Mouse (Mus musculus) C2C12 (cell line): Measurements from ENCODE around the gene Gm20388. TPM values are rescaled to one million over a fixed set of nuclear protein-coding genes. Genes with fewer than 3 reads are reported as not detected.

Experiments
- H3K27me3 ChIP-seq: one replicate; pipeline ENCODE4 v1.6.1; 2011; ENCODE audit not compliant: control insufficient read depth, insufficient read depth, insufficient read length
- H3K36me3 ChIP-seq: one replicate; pipeline ENCODE4 v1.6.1; 2011; ENCODE audit not compliant: control insufficient read depth, insufficient read depth
- H3K4me3 ChIP-seq: one replicate; pipeline ENCODE4 v1.5.1; 2011; ENCODE audit warnings: mild to moderate bottlenecking, control low read depth; ENCODE audit not compliant: poor library complexity, insufficient read depth, severe bottlenecking
- H3K79me2 ChIP-seq: one replicate; pipeline ENCODE4 v1.6.1; 2011; ENCODE audit not compliant: control insufficient read depth, insufficient read depth
- H3K79me3 ChIP-seq: one replicate; pipeline ENCODE4 v1.6.1; 2011; ENCODE audit warnings: low read depth, control low read depth
- H3ac ChIP-seq: one replicate; pipeline ENCODE3; 2011; ENCODE audit warnings: low read depth; ENCODE audit not compliant: control insufficient read depth, insufficient read length
- CEBPB ChIP-seq: IDR thresholded peaks from one replicate; pipeline ENCODE4 v1.6.1; 2011; ENCODE audit warnings: low read depth, mild to moderate bottlenecking, control low read depth, moderate library complexity
- CTCF ChIP-seq: IDR thresholded peaks from one replicate; pipeline ENCODE4 v1.5.1; 2011; ENCODE audit not compliant: control insufficient read depth, insufficient read depth, insufficient read length
- FOSL1 ChIP-seq: IDR thresholded peaks from one replicate; pipeline ENCODE4 v1.8.0; 2011; ENCODE audit warnings: mild to moderate bottlenecking, low read length; ENCODE audit not compliant: poor library complexity, insufficient read depth, severe bottlenecking
- MAX ChIP-seq: IDR thresholded peaks from one replicate; pipeline ENCODE4 v1.6.1; 2011; ENCODE audit warnings: mild to moderate bottlenecking, control low read depth
- MYOD1 ChIP-seq: IDR thresholded peaks from one replicate; pipeline ENCODE4 v1.6.1; 2011; ENCODE audit warnings: low read depth; ENCODE audit not compliant: control insufficient read depth, insufficient read length
- MYOG ChIP-seq: IDR thresholded peaks from one replicate; pipeline ENCODE4 v1.6.1; 2011; ENCODE audit not compliant: control insufficient read depth, insufficient read length; ENCODE audit errors: extremely low read depth
- USF1 ChIP-seq: IDR thresholded peaks from one replicate; pipeline ENCODE4 v1.6.1; 2011; ENCODE audit warnings: low read depth, mild to moderate bottlenecking, control low read depth, moderate library complexity
- polyA plus RNA-seq: library from polyadenylated mRNA; unstranded; fragments of >200 nt; fragmentation: generic; extraction: Trizol; gene quantifications from one replicate; pipeline ENCODE4 v1.2.1, GENCODE M21; 2012; ENCODE audit warnings: missing spikeins

Gm20388 gene
- polyA plus RNA-seq, 1 experiment = 15.0 TPM

DNA sequence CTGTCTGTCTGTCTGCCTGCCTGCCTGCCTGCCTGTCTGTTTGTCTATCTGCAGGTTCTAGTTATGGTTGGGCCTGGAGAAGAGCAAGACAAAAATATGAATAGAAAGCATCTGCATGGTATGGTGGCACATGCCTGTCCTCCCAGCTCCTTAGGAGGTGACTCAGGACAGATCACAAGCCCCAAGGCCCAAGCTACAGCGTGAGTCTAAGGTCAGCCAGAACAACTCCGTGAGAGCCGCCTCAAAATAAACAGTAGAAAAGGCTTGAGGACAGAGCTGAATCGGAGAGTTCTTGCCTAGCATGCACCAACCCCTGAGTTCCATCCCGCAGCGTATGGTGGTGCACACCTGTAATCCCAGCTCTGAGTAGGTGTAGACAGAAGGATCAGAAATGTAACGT is 3955.1 kb downstream of the Gm20388 start:
- no peaks in the 10 kb centered on the region for H3K79me3 ChIP-seq
- H3ac ChIP-seq = no peak overlapping the region
- H3K36me3 ChIP-seq = no peaks in the 10 kb centered on the region
- H3K27me3 ChIP-seq = peaks cover 5% of the 10 kb centered on the region
- H3K4me3 ChIP-seq = no peak overlapping the region
- no peaks in the 10 kb centered on the region for H3K79me2 ChIP-seq
- TF ChIP-seq MYOD1 = no peak
- TF ChIP-seq MAX = no peak
- TF ChIP-seq CTCF = no peak

DNA sequence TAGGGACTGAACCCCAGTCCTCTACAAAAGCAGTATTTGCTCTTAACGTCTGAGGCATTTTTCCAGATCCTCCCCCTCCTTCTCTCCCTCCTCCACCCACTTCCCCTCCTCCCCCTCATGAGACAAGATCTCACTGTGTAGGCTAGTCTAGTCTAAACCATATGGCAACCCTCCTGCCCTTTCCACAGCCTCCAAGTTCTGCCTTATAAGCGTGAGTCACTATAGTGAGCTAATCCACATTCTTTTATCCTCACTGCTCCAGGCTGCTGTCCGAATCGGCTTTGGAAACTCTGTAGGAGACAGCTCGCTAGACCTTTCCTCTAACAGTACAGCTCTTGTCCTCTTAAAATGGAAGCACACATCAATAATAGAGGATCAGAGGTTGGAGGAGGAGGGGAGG is 3956.3 kb downstream of the Gm20388 start:
- H3ac ChIP-seq = no peak overlapping the region
- no peaks in the 10 kb centered on the region for H3K79me2 ChIP-seq
- peaks cover 5% of the 10 kb centered on the region for H3K27me3 ChIP-seq
- H3K79me3 ChIP-seq = no peaks in the 10 kb centered on the region
- no peaks in the 10 kb centered on the region for H3K36me3 ChIP-seq
- no peak overlapping the region for H3K4me3 ChIP-seq
- TF ChIP-seq CEBPB (peak; percentile 9), MYOD1 (peak; percentile 17), MAX (no peak), CTCF (no peak)

DNA sequence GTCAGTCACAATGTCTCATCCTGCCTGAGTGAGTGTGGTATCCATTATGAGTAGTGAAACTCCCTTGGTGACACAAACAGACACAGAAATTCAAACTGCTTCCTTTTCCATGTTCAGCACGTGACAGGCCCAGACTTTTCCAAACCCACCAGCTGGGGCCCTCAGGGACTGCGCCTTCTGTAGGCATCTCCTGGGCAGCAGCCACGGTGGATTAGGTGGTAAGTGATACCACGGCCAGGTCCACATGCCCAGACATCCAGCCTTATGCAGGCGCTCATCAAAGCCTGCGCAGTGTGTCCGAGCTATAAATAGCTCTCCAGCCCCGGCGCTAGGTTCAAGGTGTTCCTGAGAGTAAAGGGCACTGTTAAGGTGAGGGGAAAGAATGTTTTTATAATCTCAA is 3961.4 kb downstream of the Gm20388 start:
- Histone ChIP-seq H3K36me3 (no peaks in the 10 kb centered on the region), H3K27me3 (no peaks in the 10 kb centered on the region), H3ac (no peak overlapping the region), H3K79me3 (no peaks in the 10 kb centered on the region), H3K4me3 (no peak overlapping the region), H3K79me2 (no peaks in the 10 kb centered on the region)
- TF ChIP-seq MYOD1 = no peak
- TF ChIP-seq USF1 = no peak
- no peak for TF ChIP-seq FOSL1
- TF ChIP-seq CTCF = no peak
- no peak for TF ChIP-seq MYOG
- no peak for TF ChIP-seq CEBPB
- TF ChIP-seq MAX = no peak

DNA sequence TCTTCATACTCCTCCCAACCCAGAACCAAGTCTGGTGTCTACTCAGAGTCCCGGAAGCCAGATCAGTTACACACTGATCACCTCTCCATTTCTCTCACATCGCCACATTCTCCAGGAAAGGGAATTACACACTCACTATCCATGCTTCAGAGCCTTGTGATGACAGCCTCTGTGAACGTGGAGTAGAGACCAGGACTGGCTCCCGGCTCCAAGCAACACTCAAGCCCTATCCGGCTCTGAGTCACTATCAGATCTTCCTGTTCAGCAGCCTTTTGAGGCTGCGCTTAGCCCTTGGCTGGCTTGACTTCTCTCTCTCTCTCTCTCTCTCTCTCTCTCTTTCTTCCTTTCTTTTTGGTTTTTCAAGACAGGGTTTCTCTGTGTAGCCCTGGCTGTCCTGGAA is 3962.7 kb downstream of the Gm20388 start:
- Histone ChIP-seq H3K79me2 (no peaks in the 10 kb centered on the region), H3K36me3 (no peaks in the 10 kb centered on the region), H3K27me3 (no peaks in the 10 kb centered on the region), H3ac (no peak overlapping the region), H3K4me3 (no peak overlapping the region), H3K79me3 (no peaks in the 10 kb centered on the region)
- TF ChIP-seq USF1 (no peak), CTCF (no peak), FOSL1 (no peak), MYOD1 (no peak), CEBPB (no peak), MAX (no peak)

DNA sequence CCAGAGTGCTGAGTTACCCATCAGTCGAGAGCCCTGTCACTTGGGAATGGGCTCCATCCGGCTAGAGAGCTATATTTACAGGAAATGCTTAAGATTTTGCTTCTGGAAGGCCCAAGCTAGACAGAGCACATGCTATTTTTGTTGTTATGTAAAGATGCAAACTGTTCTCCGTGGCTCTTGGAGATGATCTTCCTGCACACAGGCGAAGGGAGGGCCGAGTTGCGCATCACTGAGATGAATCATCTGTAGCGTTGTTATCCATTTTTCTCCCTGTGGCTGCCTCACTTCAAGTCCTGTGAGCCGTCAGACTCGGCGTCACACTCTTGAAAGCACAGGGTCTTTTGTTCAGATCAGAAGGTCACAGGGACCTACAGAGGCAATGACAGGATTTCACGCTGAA is 3963.7 kb downstream of the Gm20388 start:
- Histone ChIP-seq H3K4me3 (no peak overlapping the region), H3K27me3 (no peaks in the 10 kb centered on the region), H3ac (no peak overlapping the region), H3K79me2 (no peaks in the 10 kb centered on the region), H3K79me3 (no peaks in the 10 kb centered on the region), H3K36me3 (no peaks in the 10 kb centered on the region)
- no peak for TF ChIP-seq FOSL1
- no peak for TF ChIP-seq CEBPB
- no peak for TF ChIP-seq MAX
- TF ChIP-seq USF1 = no peak
- no peak for TF ChIP-seq CTCF
- no peak for TF ChIP-seq MYOD1
- TF ChIP-seq MYOG = no peak

DNA sequence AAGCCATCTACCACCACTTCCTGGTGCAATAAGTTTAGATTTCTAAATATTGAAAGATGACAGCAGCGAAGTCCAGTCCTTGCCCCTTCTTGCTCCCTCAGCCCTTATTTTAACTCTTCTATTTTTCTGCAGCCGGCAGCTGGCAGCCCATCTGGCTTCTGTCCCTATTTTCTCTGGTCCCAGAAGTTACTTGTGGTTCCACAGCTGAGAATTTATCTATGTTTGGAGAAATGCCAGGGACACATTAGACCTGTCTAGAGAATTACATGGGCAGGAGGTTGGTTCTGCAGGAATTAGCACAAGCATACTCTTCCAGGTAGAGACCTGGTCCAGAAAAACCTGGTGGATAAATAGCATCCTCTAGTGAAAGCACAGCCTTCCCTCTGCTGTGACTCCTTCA is 3967.2 kb downstream of the Gm20388 start:
- Histone ChIP-seq H3K4me3 (no peak overlapping the region), H3K27me3 (no peaks in the 10 kb centered on the region), H3K79me2 (no peaks in the 10 kb centered on the region), H3K79me3 (no peaks in the 10 kb centered on the region), H3ac (no peak overlapping the region), H3K36me3 (no peaks in the 10 kb centered on the region)
- no peak for TF ChIP-seq FOSL1
- no peak for TF ChIP-seq CEBPB
- no peak for TF ChIP-seq MAX
- TF ChIP-seq CTCF = no peak
- no peak for TF ChIP-seq MYOD1
- no peak for TF ChIP-seq MYOG
- no peak for TF ChIP-seq USF1
